Mouse (Mus musculus): Measurements from ENCODE around the gene Cdkn2d.
"Not testable (repeated sequence)": the region's sequence is repeated elsewhere in the genome, so short reads cannot be mapped to it uniquely, and the experiment has no call there.

The Cdkn2d gene

GRCm38 (mm10) chr9:21261831-21262230, 29.4 kb downstream of the Cdkn2d start:
- in situ Hi-C loops (cut with MboI; ENCODE audit: low pct_unique_long_range_greater_than_20kb in 1 of 2, low sequenced_read_pairs in 2 of 2, unreplicated experiment in 1 of 2) = no loop called here

- in situ Hi-C loops (cut with MboI; ENCODE audit: low pct_unique_long_range_greater_than_20kb in 1 of 2, low sequenced_read_pairs in 2 of 2, unreplicated experiment in 1 of 2) = no loop called here
Measured at GRCm38 (mm10) chr9:21260491-21261040, 30.6 kb downstream of the Cdkn2d start.

GRCm38 (mm10) chr9:21256349-21256748, 34.9 kb downstream of the Cdkn2d start:
- in situ Hi-C loops (cut with MboI; ENCODE audit: low pct_unique_long_range_greater_than_20kb in 1 of 2, low sequenced_read_pairs in 2 of 2, unreplicated experiment in 1 of 2) = not testable (repeated sequence)

GRCm38 (mm10) chr9:21254690-21255089, 36.5 kb downstream of the Cdkn2d start:
- in situ Hi-C loops (cut with MboI; ENCODE audit: low pct_unique_long_range_greater_than_20kb in 1 of 2, low sequenced_read_pairs in 2 of 2, unreplicated experiment in 1 of 2) = no loop called here

- in situ Hi-C loops (cut with MboI; ENCODE audit: low pct_unique_long_range_greater_than_20kb in 1 of 2, low sequenced_read_pairs in 2 of 2, unreplicated experiment in 1 of 2) = no loop called here
Measured at GRCm38 (mm10) chr9:21251116-21251735, 40.0 kb downstream of the Cdkn2d start.

GRCm38 (mm10) chr9:21250509-21250908, 40.7 kb downstream of the Cdkn2d start:
- in situ Hi-C loops (cut with MboI; ENCODE audit: low pct_unique_long_range_greater_than_20kb in 1 of 2, low sequenced_read_pairs in 2 of 2, unreplicated experiment in 1 of 2) = no loop called here

- in situ Hi-C loops (cut with MboI; ENCODE audit: low pct_unique_long_range_greater_than_20kb in 1 of 2, low sequenced_read_pairs in 2 of 2, unreplicated experiment in 1 of 2) = no loop called here
Measured at GRCm38 (mm10) chr9:21249629-21250508, 41.3 kb downstream of the Cdkn2d start.

GRCm38 (mm10) chr9:21248326-21248725, 42.9 kb downstream of the Cdkn2d start, which contains the start of gene S1pr5:
S1pr5 (minus strand) TSS chr9:21248443.
- in situ Hi-C loops (cut with MboI; ENCODE audit: low pct_unique_long_range_greater_than_20kb in 1 of 2, low sequenced_read_pairs in 2 of 2, unreplicated experiment in 1 of 2) = no loop called here

GRCm38 (mm10) chr9:21246342-21246741, 44.9 kb downstream of the Cdkn2d start:
- in situ Hi-C loops (cut with MboI; ENCODE audit: low pct_unique_long_range_greater_than_20kb in 1 of 2, low sequenced_read_pairs in 2 of 2, unreplicated experiment in 1 of 2) = no loop called here

GRCm38 (mm10) chr9:21245113-21245487, 46.1 kb downstream of the Cdkn2d start:
- in situ Hi-C loops (cut with MboI; ENCODE audit: low pct_unique_long_range_greater_than_20kb in 1 of 2, low sequenced_read_pairs in 2 of 2, unreplicated experiment in 1 of 2) = no loop called here

- in situ Hi-C loops (cut with MboI; ENCODE audit: low pct_unique_long_range_greater_than_20kb in 1 of 2, low sequenced_read_pairs in 2 of 2, unreplicated experiment in 1 of 2) = no loop called here
Measured at GRCm38 (mm10) chr9:21244428-21245112, 46.6 kb downstream of the Cdkn2d start.

GRCm38 (mm10) chr9:21243826-21244427, 47.3 kb downstream of the Cdkn2d start:
- in situ Hi-C loops (cut with MboI; ENCODE audit: low pct_unique_long_range_greater_than_20kb in 1 of 2, low sequenced_read_pairs in 2 of 2, unreplicated experiment in 1 of 2) = no loop called here

GRCm38 (mm10) chr9:21241343-21241742, 49.9 kb downstream of the Cdkn2d start:
- in situ Hi-C loops (cut with MboI; ENCODE audit: low pct_unique_long_range_greater_than_20kb in 1 of 2, low sequenced_read_pairs in 2 of 2, unreplicated experiment in 1 of 2) = no loop called here

- in situ Hi-C loops (cut with MboI; ENCODE audit: low pct_unique_long_range_greater_than_20kb in 1 of 2, low sequenced_read_pairs in 2 of 2, unreplicated experiment in 1 of 2) = no loop called here
Measured at GRCm38 (mm10) chr9:21239465-21239848, 51.8 kb downstream of the Cdkn2d start.

- in situ Hi-C loops (cut with MboI; ENCODE audit: low pct_unique_long_range_greater_than_20kb in 1 of 2, low sequenced_read_pairs in 2 of 2, unreplicated experiment in 1 of 2) = no loop called here
Measured at GRCm38 (mm10) chr9:21238733-21239464, 52.3 kb downstream of the Cdkn2d start, which contains the start of gene Keap1. Keap1 (minus strand) TSS chr9:21239361.
